Mouse (Mus musculus): Measurements from ENCODE around the gene Tekt4. TPM values are rescaled to one million over a fixed set of nuclear protein-coding genes. Genes with fewer than 3 reads are reported as not detected.

The Tekt4 gene
- polyA plus RNA-seq (2017; shearing (Covaris generic)) = not detected

GRCm38 (mm10) chr17:25454272-25454671 is at the start of gene Tekt4:
Tekt4 (plus strand) TSS chr17:25454615.

GRCm38 (mm10) chr17:25433617-25434606 is 20.5 kb upstream of the Tekt4 start, which contains the start of gene Cacna1h:
Cacna1h (minus strand) TSS chr17:25433783.

GRCm38 (mm10) chr17:25497013-25497412 is 42.6 kb downstream of the Tekt4 start, which contains the start of gene Sstr5:
Sstr5 (minus strand) TSS chr17:25497288.

Other genes with a start within 250 kb of the Tekt4 start
- gene Gnptg, start 214.5 kb upstream of the Tekt4 start, polyA plus RNA-seq (2017; shearing (Covaris generic)) = 77.5 TPM
- gene Tsr3, start 214.4 kb upstream of the Tekt4 start, polyA plus RNA-seq (2017; shearing (Covaris generic)) = 53.0 TPM
- 19.3 TPM for gene Baiap3, start 198.3 kb upstream of the Tekt4 start, polyA plus RNA-seq (2017; shearing (Covaris generic))
- gene Ube2i, start 180.0 kb upstream of the Tekt4 start, polyA plus RNA-seq (2017; shearing (Covaris generic)) = 539 TPM
- gene Prss34, start 156.2 kb upstream of the Tekt4 start, polyA plus RNA-seq (2017; shearing (Covaris generic)) = 0.19 TPM
- not detected for gene Prss28, start 146.0 kb upstream of the Tekt4 start, polyA plus RNA-seq (2017; shearing (Covaris generic))
- not detected for gene Prss29, start 136.0 kb upstream of the Tekt4 start, polyA plus RNA-seq (2017; shearing (Covaris generic))
- gene Tpsab1, start 109.1 kb upstream of the Tekt4 start, polyA plus RNA-seq (2017; shearing (Covaris generic)) = not detected
- gene Tpsb2, start 88.3 kb upstream of the Tekt4 start, polyA plus RNA-seq (2017; shearing (Covaris generic)) = not detected
- not detected for gene Tpsg1, start 85.3 kb upstream of the Tekt4 start, polyA plus RNA-seq (2017; shearing (Covaris generic))
- not detected for gene Cacna1h, start 20.8 kb upstream of the Tekt4 start, polyA plus RNA-seq (2017; shearing (Covaris generic))
- gene Sstr5, start 42.7 kb downstream of the Tekt4 start, polyA plus RNA-seq (2017; shearing (Covaris generic)) = not detected
- gene Sox8, start 116.1 kb downstream of the Tekt4 start, polyA plus RNA-seq (2017; shearing (Covaris generic)) = not detected
- gene Lmf1, start 124.5 kb downstream of the Tekt4 start, polyA plus RNA-seq (2017; shearing (Covaris generic)) = 22.4 TPM